Mouse (Mus musculus) kidney, embryonic 14.5 days (tissue): ENCODE measurements around the gene Dnase1l2. TPM values are rescaled to one million over a fixed set of nuclear protein-coding genes. Genes with fewer than 3 reads are reported as not detected.

ENCODE experiments used
- ATAC-seq: fragments of 200-750 bp; cut with Nextera tagmentation; 2 replicates; pipeline ENCODE4 v1.8.0; 2017; ENCODE audit warnings: moderate number of reproducible peaks, mild to moderate bottlenecking, moderate TSS enrichment, moderate library complexity; ENCODE audit not compliant: low FRiP score, low TSS enrichment
- H3K27ac ChIP-seq: fragments of 300-500 bp; sonication (generic); 2 replicates; pipeline ENCODE4 v1.5.1; 2014; ENCODE audit warnings: low read depth, mild to moderate bottlenecking, low read length, moderate library complexity, mixed read lengths
- H3K27me3 ChIP-seq: fragments of 300-500 bp; sonication (generic); 2 replicates; pipeline ENCODE4 v1.6.1; 2014; ENCODE audit warnings: mild to moderate bottlenecking, low read length; ENCODE audit not compliant: control insufficient read depth, insufficient read depth
- H3K36me3 ChIP-seq: fragments of 300-500 bp; sonication (generic); 2 replicates; pipeline ENCODE4 v1.6.1; 2014; ENCODE audit warnings: low read length, mixed read lengths; ENCODE audit not compliant: control insufficient read depth, insufficient read depth
- H3K4me1 ChIP-seq: fragments of 300-500 bp; sonication (generic); 2 replicates; pipeline ENCODE4 v1.6.1; 2014; ENCODE audit warnings: low read length, mixed read lengths; ENCODE audit not compliant: control insufficient read depth, insufficient read depth
- H3K4me2 ChIP-seq: fragments of 300-500 bp; sonication (generic); replicated peaks from 2 replicates; pipeline ENCODE4 v1.6.1; 2014; ENCODE audit warnings: low read depth, mild to moderate bottlenecking, low read length
- H3K4me3 ChIP-seq: fragments of 300-500 bp; sonication (generic); 2 replicates; pipeline ENCODE4 v1.5.1; 2014; ENCODE audit warnings: mild to moderate bottlenecking, low read length
- H3K9ac ChIP-seq: fragments of 300-500 bp; sonication (generic); 2 replicates; pipeline ENCODE4 v1.6.1; 2014; ENCODE audit warnings: low read depth, mild to moderate bottlenecking, low read length, moderate library complexity
- H3K9me3 ChIP-seq: fragments of 300-500 bp; sonication (generic); 2 replicates; pipeline ENCODE4 v1.6.1; 2016; ENCODE audit warnings: low read length; ENCODE audit not compliant: control insufficient read depth
- WGBS: fragments of 180-500 bp; shearing (Covaris S2); extraction: QIAGEN DNeasy Blood & Tissue Kit; methylation state at CpG from one replicate; pipeline ENCODE4 v1.1.7; 2014; 5-methylcytosine and 5-hydroxymethylcytosine counted together
- polyA plus RNA-seq: library from polyadenylated mRNA; unstranded; fragments of >200 nt; fragmentation: Nextera tagmentation; extraction: Ambion mirVana; gene quantifications from 2 replicates; pipeline ENCODE4 v1.2.1, GENCODE M21; 2014

Dnase1l2 gene
- polyA plus RNA-seq, 1 experiment from 2014 or later: 2.8 TPM

- Histone ChIP-seq H3K27ac (no peak overlapping the region), H3K4me3 (no peak overlapping the region), H3K27me3 (no peaks in the 10 kb centered on the region), H3K9ac (no peak overlapping the region), H3K4me1 (peaks cover 10% of the 10 kb centered on the region), H3K36me3 (peaks cover 21% of the 10 kb centered on the region), H3K9me3 (no peaks in the 10 kb centered on the region), H3K4me2 (no peak overlapping the region)
- WGBS: 62% methylated on average over 3 of the region's 3 CpGs
- no peak for ATAC-seq
Measured at GRCm38 (mm10) chr17:24480201-24480826, 37.4 kb upstream of the Dnase1l2 start.

- Histone ChIP-seq H3K4me2 (peak overlapping the region; percentile 35; the same call in 1 of the 2 replicates), H3K27me3 (no peaks in the 10 kb centered on the region), H3K4me3 (peak overlapping the region; percentile 75; the same call in 1 of the 2 replicates), H3K9me3 (no peaks in the 10 kb centered on the region), H3K27ac (no peak overlapping the region), H3K4me1 (peaks cover 11% of the 10 kb centered on the region), H3K36me3 (peaks cover 29% of the 10 kb centered on the region), H3K9ac (no peak overlapping the region)
- no peak for ATAC-seq
- 18% methylated on average over 1 of the region's 1 CpGs for WGBS
Measured at GRCm38 (mm10) chr17:24479431-24479830, 36.5 kb upstream of the Dnase1l2 start.

GRCm38 (mm10) chr17:24478663-24479380, 35.9 kb upstream of the Dnase1l2 start, which contains the start of gene Mlst8:
Gene Mlst8, minus strand, starts transcription at chr17:24479078.
- Histone ChIP-seq H3K36me3 (peaks cover 36% of the 10 kb centered on the region), H3K9me3 (no peaks in the 10 kb centered on the region), H3K9ac (peak within 1 kb of the TSS; percentile 81), H3K27ac (peak within 1 kb of the TSS; percentile 93), H3K4me2 (peak within 1 kb of the TSS; percentile 64), H3K4me3 (peak within 1 kb of the TSS; percentile 75), H3K27me3 (no peaks in the 10 kb centered on the region), H3K4me1 (peaks cover 17% of the 10 kb centered on the region)
- peak; percentile 93 for ATAC-seq
- under 1% methylated on average over 48 of the region's 48 CpGs for WGBS

- peak; percentile 17 for ATAC-seq
- Histone ChIP-seq H3K36me3 (peaks cover 38% of the 10 kb centered on the region), H3K4me3 (peak overlapping the region; percentile 75), H3K4me1 (peaks cover 23% of the 10 kb centered on the region), H3K4me2 (peak overlapping the region; percentile 64), H3K9me3 (no peaks in the 10 kb centered on the region), H3K27ac (no peak overlapping the region), H3K27me3 (no peaks in the 10 kb centered on the region), H3K9ac (peak overlapping the region; percentile 81)
- 50% methylated on average over 11 of the region's 11 CpGs for WGBS
Measured at GRCm38 (mm10) chr17:24477985-24478600, 35.2 kb upstream of the Dnase1l2 start.

- Histone ChIP-seq H3K4me3 (peak overlapping the region; percentile 75; the same call in 1 of the 2 replicates), H3K27ac (no peak overlapping the region), H3K9me3 (no peaks in the 10 kb centered on the region), H3K27me3 (no peaks in the 10 kb centered on the region), H3K9ac (peak overlapping the region; percentile 81; the same call in 1 of the 2 replicates), H3K36me3 (peaks cover 38% of the 10 kb centered on the region), H3K4me2 (peak overlapping the region; percentile 64; the same call in 1 of the 2 replicates), H3K4me1 (peaks cover 31% of the 10 kb centered on the region)
- 91% methylated on average over 20 of the region's 20 CpGs for WGBS
- no peak for ATAC-seq
Measured at GRCm38 (mm10) chr17:24477053-24477984, 34.4 kb upstream of the Dnase1l2 start.

- no peaks in the 10 kb centered on the region for H3K9me3 ChIP-seq
- H3K4me3 ChIP-seq: no peak overlapping the region
- ATAC-seq: no peak
- H3K27me3 ChIP-seq: no peaks in the 10 kb centered on the region
- H3K4me2 ChIP-seq: no peak overlapping the region
- no peak overlapping the region for H3K9ac ChIP-seq
- H3K27ac ChIP-seq: no peak overlapping the region
- 92% methylated on average over 10 of the region's 10 CpGs for WGBS
- peaks cover 38% of the 10 kb centered on the region for H3K36me3 ChIP-seq
- H3K4me1 ChIP-seq: peaks cover 42% of the 10 kb centered on the region
Measured at GRCm38 (mm10) chr17:24476022-24476776, 33.3 kb upstream of the Dnase1l2 start.

GRCm38 (mm10) chr17:24475586-24475985, 32.7 kb upstream of the Dnase1l2 start:
- Histone ChIP-seq H3K4me2 (no peak overlapping the region), H3K9ac (no peak overlapping the region), H3K27ac (no peak overlapping the region), H3K36me3 (peaks cover 38% of the 10 kb centered on the region), H3K9me3 (no peaks in the 10 kb centered on the region), H3K27me3 (no peaks in the 10 kb centered on the region), H3K4me1 (peaks cover 45% of the 10 kb centered on the region), H3K4me3 (no peak overlapping the region)
- no peak for ATAC-seq
- 92% methylated on average over 6 of the region's 6 CpGs for WGBS

GRCm38 (mm10) chr17:24474557-24474956, 31.7 kb upstream of the Dnase1l2 start:
- Histone ChIP-seq H3K4me3 (no peak overlapping the region), H3K4me2 (no peak overlapping the region), H3K36me3 (peaks cover 38% of the 10 kb centered on the region), H3K9me3 (no peaks in the 10 kb centered on the region), H3K27ac (no peak overlapping the region), H3K4me1 (peaks cover 45% of the 10 kb centered on the region), H3K9ac (no peak overlapping the region), H3K27me3 (no peaks in the 10 kb centered on the region)
- 80% methylated on average over 5 of the region's 5 CpGs for WGBS
- no peak for ATAC-seq
